11 mouse cellular contexts compared by ENCODE assay signal in the genomic region with DNA sequence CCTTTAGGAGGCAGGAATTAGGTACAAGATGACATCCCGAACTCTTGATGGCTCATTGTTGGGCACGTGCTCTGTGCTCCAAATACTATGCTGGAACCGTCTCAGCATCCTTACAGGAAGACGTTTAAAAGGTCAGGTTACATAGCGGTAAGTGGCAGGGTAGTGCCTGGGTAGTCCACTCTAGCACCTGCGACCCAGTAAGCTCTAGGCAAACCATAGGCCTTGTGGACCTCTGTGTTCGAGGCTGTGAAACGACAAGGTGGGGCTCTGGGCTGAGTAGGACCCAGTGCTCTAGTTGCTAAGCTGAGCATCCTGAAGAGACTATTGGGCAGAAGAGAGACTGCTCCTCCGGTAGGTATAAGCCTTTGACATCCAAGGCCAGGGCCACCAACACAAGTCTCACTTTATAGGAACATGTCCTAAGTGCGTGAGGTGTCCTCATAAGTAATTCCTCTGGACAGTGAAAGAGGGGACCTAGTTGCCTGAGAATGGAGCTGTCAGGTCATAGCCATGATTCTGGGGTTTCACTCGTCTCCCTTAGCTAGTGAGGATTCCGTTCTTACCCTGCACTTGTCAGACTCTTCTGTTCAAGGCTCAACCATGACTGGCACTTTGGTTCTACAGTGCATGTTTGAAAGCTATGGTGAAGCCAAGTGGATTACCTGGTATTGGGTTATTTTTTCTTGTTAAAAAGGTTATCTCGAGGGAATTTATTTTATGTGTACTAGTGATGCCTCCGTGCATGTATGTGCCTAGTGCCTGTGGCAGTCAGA. TPM values are rescaled to one million over a fixed set of nuclear protein-coding genes. Genes with fewer than 3 reads are reported as not detected.
A peak's percentile ranks its signal among the peaks of the same experiment; 100 is the strongest.
DNase-seq lines count a peak whose midpoint lies in the region; ATAC-seq and TF ChIP-seq lines count a peak whose summit lies in the region.
"Had no signal": no experiment of that assay in that cellular context is flagged by ENCODE, and none has a peak within 500 bp of the region (broad histone marks: within the 10 kb centered on the region; RNA-seq: fewer than 3 reads in every experiment).

No protein-coding gene starts in this region.

- no peak overlapping the region for H3K9ac ChIP-seq in heart, postnatal 0 days (replicated peaks; ENCODE audit: low read depth, low read length)
- H3K9ac ChIP-seq in embryonic facial prominence, embryonic 12.5 days: peak overlapping the region; percentile 56
- H3K9ac ChIP-seq in hindbrain, embryonic 14.5 days: peak overlapping the region; percentile 55
- peak overlapping the region; percentile 62 for H3K9ac ChIP-seq in midbrain, embryonic 15.5 days

- no peak for ATAC-seq in heart, postnatal 0 days (ENCODE audit: insufficient read depth, low read depth)
- 0 out of 2 replicates have a peak, but pooled peaks have one; percentile 24 for ATAC-seq in embryonic facial prominence, embryonic 12.5 days (ENCODE audit: insufficient number of reproducible peaks, insufficient read depth, low FRiP score, low TSS enrichment)
- 0 out of 2 replicates have a peak, but pooled peaks have one; percentile 7 for ATAC-seq in hindbrain, embryonic 14.5 days (ENCODE audit: low FRiP score)
- ATAC-seq in midbrain, embryonic 15.5 days (replicated peaks): peak; percentile 12; the same call in 1 of the 2 replicates

- 41% methylated on average over 14 of the region's 14 CpGs for WGBS in heart, postnatal 0 days
- 47% methylated on average over 14 of the region's 14 CpGs for WGBS in embryonic facial prominence, embryonic 12.5 days
- 56% methylated on average over 14 of the region's 14 CpGs for WGBS in hindbrain, embryonic 14.5 days
- WGBS in midbrain, embryonic 15.5 days: 50% methylated on average over 14 of the region's 14 CpGs

- TF ChIP-seq CTCF in heart, postnatal 0 days (IDR thresholded peaks at IDR 0.05; ENCODE audit: low read depth): no peak

- TF ChIP-seq EP300 in heart, postnatal 0 days (IDR thresholded peaks at IDR 0.05; ENCODE audit: low read depth): no peak

- H3K27ac ChIP-seq in heart, postnatal 0 days (ENCODE audit: low read depth): no peak overlapping the region
- no peak overlapping the region for H3K27ac ChIP-seq in embryonic facial prominence, embryonic 12.5 days
- peak overlapping the region; percentile 11; the same call in 1 of the 2 replicates for H3K27ac ChIP-seq in hindbrain, embryonic 14.5 days
- H3K27ac ChIP-seq in midbrain, embryonic 15.5 days: peak overlapping the region; percentile 73

- no peaks in the 10 kb centered on the region for H3K36me3 ChIP-seq in heart, postnatal 0 days (replicated peaks; ENCODE audit: control insufficient read depth, insufficient read depth, low read length)
- no peaks in the 10 kb centered on the region for H3K36me3 ChIP-seq in embryonic facial prominence, embryonic 12.5 days
- peaks cover 51% of the 10 kb centered on the region for H3K36me3 ChIP-seq in hindbrain, embryonic 14.5 days (replicated peaks; ENCODE audit: control insufficient read depth, insufficient read depth)
- H3K36me3 ChIP-seq in midbrain, embryonic 15.5 days (replicated peaks): peaks cover 9% of the 10 kb centered on the region; the same call in 1 of the 2 replicates

- peaks cover 38% of the 10 kb centered on the region for H3K27me3 ChIP-seq in heart, postnatal 0 days (ENCODE audit: control insufficient read depth, insufficient read depth, low read length)
- H3K27me3 ChIP-seq in embryonic facial prominence, embryonic 12.5 days: peaks cover 68% of the 10 kb centered on the region
- H3K27me3 ChIP-seq in hindbrain, embryonic 14.5 days (ENCODE audit: control insufficient read depth, insufficient read depth, low read length): peaks cover 60% of the 10 kb centered on the region
- H3K27me3 ChIP-seq in midbrain, embryonic 15.5 days (replicated peaks): peaks cover 50% of the 10 kb centered on the region

- H3K9me3 ChIP-seq in heart, postnatal 0 days (replicated peaks; ENCODE audit: control insufficient read depth, low read length): no peaks in the 10 kb centered on the region
- H3K9me3 ChIP-seq in embryonic facial prominence, embryonic 12.5 days: no peaks in the 10 kb centered on the region
- no peaks in the 10 kb centered on the region for H3K9me3 ChIP-seq in hindbrain, embryonic 14.5 days (ENCODE audit: control insufficient read depth, low read length)
- no peaks in the 10 kb centered on the region for H3K9me3 ChIP-seq in midbrain, embryonic 15.5 days

- no peaks in the 10 kb centered on the region for H3K4me1 ChIP-seq in heart, postnatal 0 days (ENCODE audit: control insufficient read depth, insufficient read depth)
- H3K4me1 ChIP-seq in embryonic facial prominence, embryonic 12.5 days: peaks cover 9% of the 10 kb centered on the region; the same call in 1 of the 2 replicates
- H3K4me1 ChIP-seq in hindbrain, embryonic 14.5 days (replicated peaks; ENCODE audit: control insufficient read depth, insufficient read depth, low read length): peaks cover 7% of the 10 kb centered on the region
- H3K4me1 ChIP-seq in midbrain, embryonic 15.5 days: peaks cover 17% of the 10 kb centered on the region

- no peak overlapping the region for H3K4me3 ChIP-seq in heart, postnatal 0 days (ENCODE audit: low read depth, low read length)
- H3K4me3 ChIP-seq in embryonic facial prominence, embryonic 12.5 days: peak overlapping the region; percentile 46
- H3K4me3 ChIP-seq in hindbrain, embryonic 14.5 days (replicated peaks; ENCODE audit: low read length): peak overlapping the region; percentile 34
- peak overlapping the region; percentile 44 for H3K4me3 ChIP-seq in midbrain, embryonic 15.5 days

- no peak for DNase-seq in heart, postnatal 0 days (ENCODE audit: low spot score)
- DNase-seq in heart, adult 8-10 months (ENCODE audit: low spot score): no peak
- no peak for DNase-seq in hindbrain, embryonic 14.5 days (ENCODE audit: low spot score)
- no peak for DNase-seq in spleen, postnatal 14 days (ENCODE audit: low spot score in 2 of 2)
- DNase-seq in thymus, adult 18-20 months: no peak
- no peak for DNase-seq in retina, postnatal 1 day

- peak overlapping the region; percentile 60; the same call in 1 of the 2 replicates for H3K4me2 ChIP-seq in heart, postnatal 0 days (ENCODE audit: low read depth, low read length)
- H3K4me2 ChIP-seq in embryonic facial prominence, embryonic 12.5 days (replicated peaks): peak overlapping the region; percentile 84
- H3K4me2 ChIP-seq in hindbrain, embryonic 14.5 days (replicated peaks): peak overlapping the region; percentile 59
- H3K4me2 ChIP-seq in midbrain, embryonic 15.5 days: peak overlapping the region; percentile 77

RNA-seq across cellular contexts. Expression of a gene that starts 13.2 kb away (rescaled TPM):
- 0.46 TPM in 1 of 2 replicates, not detected in the other for total RNA-seq in heart, postnatal 0 days (2014; rRNA removed; ENCODE audit: low replicate concordance)
- not detected in 2 replicates for polyA plus RNA-seq in heart, postnatal 0 days (2015; fragmentation: Nextera tagmentation; extraction: Ambion mirVana)
- total RNA-seq in heart, adult 8-10 months (2022): under 1 TPM in 2 of 4 experiments, not detected in 2; 0.09 to 0.11 TPM
- polyA plus RNA-seq in embryonic facial prominence, embryonic 12.5 days (2016; fragmentation: Nextera tagmentation; extraction: Ambion mirVana): 1.0 and 1.9 TPM in 2 replicates
- 57.2 and 68.4 TPM in 2 replicates for polyA plus RNA-seq in hindbrain, embryonic 14.5 days (2014; fragmentation: Nextera tagmentation; extraction: Ambion mirVana)
- polyA plus RNA-seq in midbrain, embryonic 15.5 days (2015; fragmentation: Nextera tagmentation; extraction: Ambion mirVana): 49.1 and 51.5 TPM in 2 replicates

RNA-seq across cellular contexts. Expression of a gene that starts 16.1 kb away (rescaled TPM):
- not detected in 2 replicates for total RNA-seq in heart, postnatal 0 days (2014; rRNA removed; ENCODE audit: low replicate concordance)
- 1.2 TPM in 1 of 2 replicates, not detected in the other for polyA plus RNA-seq in heart, postnatal 0 days (2015; fragmentation: Nextera tagmentation; extraction: Ambion mirVana)
- not detected for total RNA-seq in heart, adult 8-10 months (2022)
- not detected in 2 replicates for polyA plus RNA-seq in embryonic facial prominence, embryonic 12.5 days (2016; fragmentation: Nextera tagmentation; extraction: Ambion mirVana)
- not detected in 2 replicates for polyA plus RNA-seq in hindbrain, embryonic 14.5 days (2014; fragmentation: Nextera tagmentation; extraction: Ambion mirVana)
- polyA plus RNA-seq in midbrain, embryonic 15.5 days (2015; fragmentation: Nextera tagmentation; extraction: Ambion mirVana): 0.14 and 0.23 TPM in 2 replicates
- total RNA-seq: CH12.LX; layer of hippocampus, postnatal 14 days had no signal

RNA-seq across cellular contexts. Expression of a gene that starts 17.8 kb away (rescaled TPM):
- not detected in 2 replicates for total RNA-seq in heart, postnatal 0 days (2014; rRNA removed; ENCODE audit: low replicate concordance)
- not detected in 2 replicates for polyA plus RNA-seq in heart, postnatal 0 days (2015; fragmentation: Nextera tagmentation; extraction: Ambion mirVana)
- total RNA-seq in heart, adult 8-10 months (2022): not detected
- polyA plus RNA-seq in embryonic facial prominence, embryonic 12.5 days (2016; fragmentation: Nextera tagmentation; extraction: Ambion mirVana): not detected in 2 replicates
- not detected in 2 replicates for polyA plus RNA-seq in hindbrain, embryonic 14.5 days (2014; fragmentation: Nextera tagmentation; extraction: Ambion mirVana)
- polyA plus RNA-seq in midbrain, embryonic 15.5 days (2015; fragmentation: Nextera tagmentation; extraction: Ambion mirVana): not detected in 2 replicates
- total RNA-seq: CH12.LX; layer of hippocampus, postnatal 14 days had no signal
- polyA plus RNA-seq: brain, embryonic 14.5 days had no signal

RNA-seq across cellular contexts. Expression of a gene that starts 26.4 kb away (rescaled TPM):
- 20.1 and 41.2 TPM in 2 replicates for total RNA-seq in heart, postnatal 0 days (2014; rRNA removed; ENCODE audit: low replicate concordance)
- 18.8 and 19.5 TPM in 2 replicates for polyA plus RNA-seq in heart, postnatal 0 days (2015; fragmentation: Nextera tagmentation; extraction: Ambion mirVana)
- total RNA-seq in heart, adult 8-10 months (2022): 10 to 100 TPM; 19.9 to 28.2 (median 22.5) TPM
- polyA plus RNA-seq in embryonic facial prominence, embryonic 12.5 days (2016; fragmentation: Nextera tagmentation; extraction: Ambion mirVana): 66.5 and 75.8 TPM in 2 replicates
- polyA plus RNA-seq in hindbrain, embryonic 14.5 days (2014; fragmentation: Nextera tagmentation; extraction: Ambion mirVana): 51.6 and 66.0 TPM in 2 replicates
- polyA plus RNA-seq in midbrain, embryonic 15.5 days (2015; fragmentation: Nextera tagmentation; extraction: Ambion mirVana): 44.3 and 50.3 TPM in 2 replicates

RNA-seq across cellular contexts. Expression of a gene that starts 33.5 kb away (rescaled TPM):
- total RNA-seq in heart, postnatal 0 days (2014; rRNA removed; ENCODE audit: low replicate concordance): 31.4 and 48.6 TPM in 2 replicates
- 41.0 and 46.5 TPM in 2 replicates for polyA plus RNA-seq in heart, postnatal 0 days (2015; fragmentation: Nextera tagmentation; extraction: Ambion mirVana)
- 10 to 100 TPM; 36.8 to 39.8 (median 37.6) TPM for total RNA-seq in heart, adult 8-10 months (2022)
- polyA plus RNA-seq in embryonic facial prominence, embryonic 12.5 days (2016; fragmentation: Nextera tagmentation; extraction: Ambion mirVana): 154 and 155 TPM in 2 replicates
- polyA plus RNA-seq in hindbrain, embryonic 14.5 days (2014; fragmentation: Nextera tagmentation; extraction: Ambion mirVana): 113 and 114 TPM in 2 replicates
- 153 and 157 TPM in 2 replicates for polyA plus RNA-seq in midbrain, embryonic 15.5 days (2015; fragmentation: Nextera tagmentation; extraction: Ambion mirVana)

Comparison
In these comparisons a context has a peak if more than half of its experiments do, and no peak if none do; other contexts are left out.
1. H3K27ac ChIP-seq: peak in hindbrain, embryonic 14.5 days (single experiment) and midbrain, embryonic 15.5 days (single experiment); none in heart, postnatal 0 days (single experiment) and embryonic facial prominence, embryonic 12.5 days (single experiment).
2. RNA of a gene that starts 13.2 kb away (polyA plus RNA-seq): 57.2 to 68.4 TPM in hindbrain, embryonic 14.5 days and 49.1 to 51.5 TPM in midbrain, embryonic 15.5 days; 1.0 to 1.9 TPM in embryonic facial prominence, embryonic 12.5 days and not detected in heart, postnatal 0 days; every median in the first group is over 10 times any median in the second.
3. Peak in every context shown above with its lines, with median percentiles within 50 percentile points of each other: H3K4me2 ChIP-seq.